Mouse (Mus musculus): ENCODE results near the gene Clybl. TPM values are rescaled to one million over a fixed set of nuclear protein-coding genes. Genes with fewer than 3 reads are reported as not detected.

Clybl gene
- polyA plus RNA-seq, 1 experiment from 2014 or later, result 30.6 TPM

- ATAC-seq (ENCODE audit: low FRiP score), result no peak
- Histone ChIP-seq H3K36me3 (ENCODE audit: control insufficient read depth, insufficient read depth, low read length) (no peaks in the 10 kb centered on the region), H3K27ac (ENCODE audit: low read depth, low read length) (no peak overlapping the region), H3K9ac (ENCODE audit: low read depth, low read length) (no peak overlapping the region), H3K4me1 (replicated peaks; ENCODE audit: control insufficient read depth, insufficient read depth, low read length) (no peaks in the 10 kb centered on the region), H3K9me3 (ENCODE audit: control insufficient read depth, low read length) (no peaks in the 10 kb centered on the region), H3K4me2 (replicated peaks; ENCODE audit: low read depth, low read length) (no peak overlapping the region), H3K4me3 (ENCODE audit: low read depth, low read length) (no peak overlapping the region), H3K27me3 (ENCODE audit: control insufficient read depth, insufficient read depth, low read length) (no peaks in the 10 kb centered on the region)
- no peak for DNase-seq (ENCODE audit: low spot score)
- WGBS, result 83% methylated on average over 23 of the region's 23 CpGs
Measured at GRCm38 (mm10) chr14:122359136-122359905, 177.8 kb downstream of the Clybl start.

- 86% methylated on average over 9 of the region's 9 CpGs for WGBS
- Histone ChIP-seq H3K9me3 (ENCODE audit: control insufficient read depth, low read length) (no peaks in the 10 kb centered on the region), H3K9ac (ENCODE audit: low read depth, low read length) (no peak overlapping the region), H3K27me3 (ENCODE audit: control insufficient read depth, insufficient read depth, low read length) (no peaks in the 10 kb centered on the region), H3K27ac (ENCODE audit: low read depth, low read length) (no peak overlapping the region), H3K36me3 (ENCODE audit: control insufficient read depth, insufficient read depth, low read length) (no peaks in the 10 kb centered on the region), H3K4me1 (replicated peaks; ENCODE audit: control insufficient read depth, insufficient read depth, low read length) (no peaks in the 10 kb centered on the region), H3K4me3 (ENCODE audit: low read depth, low read length) (no peak overlapping the region), H3K4me2 (replicated peaks; ENCODE audit: low read depth, low read length) (no peak overlapping the region)
- ATAC-seq (ENCODE audit: low FRiP score) (no peak), DNase-seq (ENCODE audit: low spot score) (no peak)
Measured at GRCm38 (mm10) chr14:122361807-122362206, 180.3 kb downstream of the Clybl start.

- no peak for ATAC-seq (ENCODE audit: low FRiP score)
- WGBS, result 38% methylated on average over 6 of the region's 6 CpGs
- Histone ChIP-seq H3K4me1 (replicated peaks; ENCODE audit: control insufficient read depth, insufficient read depth, low read length) (no peaks in the 10 kb centered on the region), H3K4me2 (replicated peaks; ENCODE audit: low read depth, low read length) (no peak overlapping the region), H3K4me3 (ENCODE audit: low read depth, low read length) (no peak overlapping the region), H3K9ac (ENCODE audit: low read depth, low read length) (no peak overlapping the region), H3K9me3 (ENCODE audit: control insufficient read depth, low read length) (no peaks in the 10 kb centered on the region), H3K27ac (ENCODE audit: low read depth, low read length) (no peak overlapping the region), H3K27me3 (ENCODE audit: control insufficient read depth, insufficient read depth, low read length) (no peaks in the 10 kb centered on the region), H3K36me3 (ENCODE audit: control insufficient read depth, insufficient read depth, low read length) (no peaks in the 10 kb centered on the region)
- DNase-seq (ENCODE audit: low spot score), result no peak
Measured at GRCm38 (mm10) chr14:122363156-122363555, 181.7 kb downstream of the Clybl start.

GRCm38 (mm10) chr14:122364026-122364425 lies 182.5 kb downstream of the Clybl start:
- Histone ChIP-seq H3K9me3 (ENCODE audit: control insufficient read depth, low read length) (no peaks in the 10 kb centered on the region), H3K4me1 (replicated peaks; ENCODE audit: control insufficient read depth, insufficient read depth, low read length) (no peaks in the 10 kb centered on the region), H3K4me3 (ENCODE audit: low read depth, low read length) (no peak overlapping the region), H3K27me3 (ENCODE audit: control insufficient read depth, insufficient read depth, low read length) (no peaks in the 10 kb centered on the region), H3K9ac (ENCODE audit: low read depth, low read length) (no peak overlapping the region), H3K27ac (ENCODE audit: low read depth, low read length) (no peak overlapping the region), H3K4me2 (replicated peaks; ENCODE audit: low read depth, low read length) (no peak overlapping the region), H3K36me3 (ENCODE audit: control insufficient read depth, insufficient read depth, low read length) (no peaks in the 10 kb centered on the region)
- 96% methylated on average over 3 of the region's 3 CpGs for WGBS
- ATAC-seq (ENCODE audit: low FRiP score) (no peak), DNase-seq (ENCODE audit: low spot score) (no peak)

- Histone ChIP-seq H3K27ac (ENCODE audit: low read depth, low read length) (no peak overlapping the region), H3K4me2 (replicated peaks; ENCODE audit: low read depth, low read length) (no peak overlapping the region), H3K4me3 (ENCODE audit: low read depth, low read length) (no peak overlapping the region), H3K9me3 (ENCODE audit: control insufficient read depth, low read length) (no peaks in the 10 kb centered on the region), H3K4me1 (replicated peaks; ENCODE audit: control insufficient read depth, insufficient read depth, low read length) (no peaks in the 10 kb centered on the region), H3K36me3 (ENCODE audit: control insufficient read depth, insufficient read depth, low read length) (no peaks in the 10 kb centered on the region), H3K9ac (ENCODE audit: low read depth, low read length) (no peak overlapping the region), H3K27me3 (ENCODE audit: control insufficient read depth, insufficient read depth, low read length) (0 out of 2 replicates have a peak, but pooled peaks cover 2% of the 10 kb centered on the region)
- 78% methylated on average over 28 of the region's 28 CpGs for WGBS
- ATAC-seq (ENCODE audit: low FRiP score) (no peak), DNase-seq (ENCODE audit: low spot score) (no peak)
Measured at GRCm38 (mm10) chr14:122367252-122367868, 185.9 kb downstream of the Clybl start.

- DNase-seq (ENCODE audit: low spot score) (no peak), ATAC-seq (ENCODE audit: low FRiP score) (no peak)
- Histone ChIP-seq H3K4me1 (replicated peaks; ENCODE audit: control insufficient read depth, insufficient read depth, low read length) (no peaks in the 10 kb centered on the region), H3K4me2 (replicated peaks; ENCODE audit: low read depth, low read length) (no peak overlapping the region), H3K27ac (ENCODE audit: low read depth, low read length) (no peak overlapping the region), H3K4me3 (ENCODE audit: low read depth, low read length) (no peak overlapping the region), H3K9me3 (ENCODE audit: control insufficient read depth, low read length) (no peaks in the 10 kb centered on the region), H3K9ac (ENCODE audit: low read depth, low read length) (no peak overlapping the region), H3K36me3 (ENCODE audit: control insufficient read depth, insufficient read depth, low read length) (no peaks in the 10 kb centered on the region), H3K27me3 (ENCODE audit: control insufficient read depth, insufficient read depth, low read length) (0 out of 2 replicates have a peak, but pooled peaks cover 2% of the 10 kb centered on the region)
- 83% methylated on average over 3 of the region's 3 CpGs for whole genome bisulfite sequencing
Measured at GRCm38 (mm10) chr14:122367882-122368418, 186.4 kb downstream of the Clybl start.

GRCm38 (mm10) chr14:122368501-122368900 lies 187.0 kb downstream of the Clybl start:
- no peak overlapping the region for H3K9ac ChIP-seq (ENCODE audit: low read depth, low read length)
- H3K4me3 ChIP-seq (ENCODE audit: low read depth, low read length), result no peak overlapping the region
- H3K4me2 ChIP-seq (replicated peaks; ENCODE audit: low read depth, low read length), result no peak overlapping the region
- 90% methylated on average over 8 of the region's 8 CpGs for WGBS
- H3K27me3 ChIP-seq (ENCODE audit: control insufficient read depth, insufficient read depth, low read length), result 0 out of 2 replicates have a peak, but pooled peaks cover 2% of the 10 kb centered on the region
- no peaks in the 10 kb centered on the region for H3K9me3 ChIP-seq (ENCODE audit: control insufficient read depth, low read length)
- no peaks in the 10 kb centered on the region for H3K4me1 ChIP-seq (replicated peaks; ENCODE audit: control insufficient read depth, insufficient read depth, low read length)
- no peak overlapping the region for H3K27ac ChIP-seq (ENCODE audit: low read depth, low read length)
- no peak for ATAC-seq (ENCODE audit: low FRiP score)
- no peaks in the 10 kb centered on the region for H3K36me3 ChIP-seq (ENCODE audit: control insufficient read depth, insufficient read depth, low read length)
- no peak for DNase-seq (ENCODE audit: low spot score)

- Histone ChIP-seq H3K9ac (ENCODE audit: low read depth, low read length) (no peak overlapping the region), H3K4me3 (ENCODE audit: low read depth, low read length) (no peak overlapping the region), H3K36me3 (ENCODE audit: control insufficient read depth, insufficient read depth, low read length) (no peaks in the 10 kb centered on the region), H3K27ac (ENCODE audit: low read depth, low read length) (no peak overlapping the region), H3K9me3 (ENCODE audit: control insufficient read depth, low read length) (no peaks in the 10 kb centered on the region), H3K4me1 (replicated peaks; ENCODE audit: control insufficient read depth, insufficient read depth, low read length) (peaks cover 3% of the 10 kb centered on the region; the same call in 1 of the 2 replicates), H3K4me2 (replicated peaks; ENCODE audit: low read depth, low read length) (no peak overlapping the region), H3K27me3 (ENCODE audit: control insufficient read depth, insufficient read depth, low read length) (peaks cover 3% of the 10 kb centered on the region; the same call in 1 of the 2 replicates)
- DNase-seq (ENCODE audit: low spot score) (no peak), ATAC-seq (ENCODE audit: low FRiP score) (no peak)
- 53% methylated on average over 5 of the region's 5 CpGs for WGBS
Measured at GRCm38 (mm10) chr14:122371979-122372378, 190.5 kb downstream of the Clybl start.
